Mouse (Mus musculus) midbrain, embryonic 14.5 days (tissue): ENCODE data around the gene Msantd2. TPM values are rescaled to one million over a fixed set of nuclear protein-coding genes. Genes with fewer than 3 reads are reported as not detected.
A peak's percentile ranks its signal among the peaks of the same experiment; 100 is the strongest.

Experiments used
- ATAC-seq: fragments of 200-750 bp; cut with Nextera tagmentation; 2 replicates; pipeline ENCODE4 v1.8.0; 2017; ENCODE audit warnings: moderate number of reproducible peaks, moderate library complexity; ENCODE audit not compliant: low FRiP score, low TSS enrichment
- DNase-seq: peaks from one replicate; pipeline ENCODE4 v3.0.0-alpha.2; 2015
- H3K27ac ChIP-seq: fragments of 300-500 bp; sonication (generic); replicated peaks from 2 replicates; pipeline ENCODE4 v1.5.1; 2014; ENCODE audit warnings: mild to moderate bottlenecking, low read depth, low read length, moderate library complexity
- H3K27me3 ChIP-seq: fragments of 300-500 bp; sonication (generic); 2 replicates; pipeline ENCODE4 v1.6.1; 2014; ENCODE audit warnings: low read length, control low read depth, mixed read lengths; ENCODE audit not compliant: control insufficient read depth, insufficient read depth
- H3K36me3 ChIP-seq: fragments of 300-500 bp; sonication (generic); 2 replicates; pipeline ENCODE4 v1.6.1; 2014; ENCODE audit warnings: low read length, control low read depth; ENCODE audit not compliant: control insufficient read depth, insufficient read depth
- H3K4me1 ChIP-seq: fragments of 300-500 bp; sonication (generic); 2 replicates; pipeline ENCODE4 v1.6.1; 2014; ENCODE audit warnings: mild to moderate bottlenecking, antibody characterized with exemption, low read length, control low read depth; ENCODE audit not compliant: control insufficient read depth, insufficient read depth
- H3K4me2 ChIP-seq: fragments of 300-500 bp; sonication (generic); 2 replicates; pipeline ENCODE4 v1.6.1; 2014; ENCODE audit warnings: mild to moderate bottlenecking, low read length, moderate library complexity
- H3K4me3 ChIP-seq: fragments of 300-500 bp; sonication (generic); replicated peaks from 2 replicates; pipeline ENCODE4 v1.5.1; 2014; ENCODE audit warnings: low read depth, low read length
- H3K9ac ChIP-seq: fragments of 300-500 bp; sonication (generic); replicated peaks from 2 replicates; pipeline ENCODE4 v1.6.1; 2014; ENCODE audit warnings: mild to moderate bottlenecking, low read length, moderate library complexity
- H3K9me3 ChIP-seq: fragments of 300-500 bp; sonication (generic); 2 replicates; pipeline ENCODE4 v1.6.1; 2016; ENCODE audit warnings: low read length, control low read depth, mixed read lengths; ENCODE audit not compliant: control insufficient read depth
- WGBS: fragments of 180-500 bp; shearing (Covaris S2); extraction: QIAGEN DNeasy Blood & Tissue Kit; methylation state at CpG from one replicate; pipeline ENCODE4 v1.1.7; 2014; 5-methylcytosine and 5-hydroxymethylcytosine counted together
- polyA plus RNA-seq: library from polyadenylated mRNA; unstranded; fragments of >200 nt; fragmentation: Nextera tagmentation; extraction: Ambion mirVana; gene quantifications from 2 replicates; pipeline ENCODE4 v1.2.1, GENCODE M21; 2014

Gene Msantd2
- polyA plus RNA-seq, 1 experiment from 2014 or later: 32.5 TPM

DNA sequence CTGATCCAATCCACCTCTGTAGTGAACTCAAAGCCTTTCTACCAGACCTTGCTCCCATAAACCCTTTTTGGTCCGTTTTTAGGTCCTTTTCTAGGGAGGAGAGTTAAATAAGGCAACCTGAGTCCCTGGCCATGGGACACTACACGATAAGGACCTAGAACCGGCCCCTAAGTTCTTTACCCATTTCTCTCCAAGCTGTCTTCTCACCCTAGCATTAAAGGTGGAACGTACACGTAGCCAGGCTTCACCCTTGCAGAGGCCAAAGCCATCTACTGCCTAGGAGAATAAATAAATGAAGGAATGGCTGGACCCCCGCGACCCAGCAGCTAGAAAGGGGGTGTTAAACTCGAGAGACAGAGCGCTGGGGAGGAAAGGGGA lies 29.5 kb upstream of the Msantd2 start:
- peaks cover 44% of the 10 kb centered on the region for H3K4me1 ChIP-seq
- peak overlapping the region; percentile 88 for H3K27ac ChIP-seq
- under 1% methylated on average over 9 of the region's 9 CpGs for WGBS
- H3K9me3 ChIP-seq: no peaks in the 10 kb centered on the region
- H3K4me3 ChIP-seq: peak overlapping the region; percentile 59
- peaks cover 65% of the 10 kb centered on the region for H3K27me3 ChIP-seq
- DNase-seq (no peak), ATAC-seq (no peak)
- peak overlapping the region; percentile 96 for H3K4me2 ChIP-seq
- no peaks in the 10 kb centered on the region for H3K36me3 ChIP-seq
- peak overlapping the region; percentile 79 for H3K9ac ChIP-seq

DNA sequence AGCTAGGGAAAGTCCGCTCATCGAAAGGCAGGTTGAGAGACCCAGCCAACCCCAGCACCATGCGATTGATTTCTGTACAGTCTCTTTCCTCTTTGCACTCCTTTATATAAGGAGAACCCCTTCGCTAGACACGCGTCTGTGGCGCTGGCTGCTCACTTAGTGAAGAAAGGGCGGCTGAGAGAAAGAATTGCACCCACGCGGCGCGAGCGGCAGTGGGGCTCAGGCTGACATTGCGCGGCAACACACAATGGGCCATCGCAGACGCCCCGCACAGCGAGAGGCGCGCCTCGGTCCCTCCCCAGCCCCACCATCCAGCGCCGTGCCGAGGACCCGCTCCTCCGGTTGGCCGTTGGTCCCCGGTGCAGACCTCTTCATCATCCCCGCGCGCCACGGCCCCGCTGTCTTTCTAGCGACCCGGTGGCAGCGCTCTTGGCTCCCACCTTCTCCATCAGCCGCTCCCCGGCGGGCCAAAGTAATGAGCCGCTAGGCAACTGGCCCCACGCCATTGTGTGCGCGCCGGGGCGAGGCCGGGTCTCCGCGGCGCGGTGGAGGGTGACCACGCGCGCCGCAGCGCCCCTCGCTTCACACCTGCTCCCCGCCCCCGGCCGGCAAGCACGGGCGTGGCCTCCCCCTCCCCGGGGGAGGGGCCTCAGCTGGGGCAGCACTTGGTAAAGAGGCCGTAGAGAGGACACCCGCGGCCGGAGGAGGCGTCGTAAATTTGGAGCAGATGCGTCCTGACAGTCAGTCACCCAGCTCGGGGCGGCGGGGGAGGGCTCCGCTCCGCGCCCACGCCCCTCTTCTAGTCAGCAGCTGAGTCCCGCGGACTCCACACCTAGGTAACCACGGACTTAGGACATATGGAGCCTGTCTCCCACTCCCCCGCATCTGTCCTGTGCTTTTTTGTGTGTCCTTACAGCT lies 28.8 kb upstream of the Msantd2 start:
- Histone ChIP-seq H3K4me2 (peak overlapping the region; percentile 96), H3K27ac (peak overlapping the region; percentile 88), H3K9ac (peak overlapping the region; percentile 79), H3K4me1 (peaks cover 37% of the 10 kb centered on the region), H3K9me3 (no peaks in the 10 kb centered on the region), H3K4me3 (peak overlapping the region; percentile 59), H3K36me3 (no peaks in the 10 kb centered on the region), H3K27me3 (peaks cover 63% of the 10 kb centered on the region)
- WGBS: under 1% methylated on average over 81 of the region's 81 CpGs
- DNase-seq: peak; percentile 79
- peak; percentile 55 for ATAC-seq

DNA sequence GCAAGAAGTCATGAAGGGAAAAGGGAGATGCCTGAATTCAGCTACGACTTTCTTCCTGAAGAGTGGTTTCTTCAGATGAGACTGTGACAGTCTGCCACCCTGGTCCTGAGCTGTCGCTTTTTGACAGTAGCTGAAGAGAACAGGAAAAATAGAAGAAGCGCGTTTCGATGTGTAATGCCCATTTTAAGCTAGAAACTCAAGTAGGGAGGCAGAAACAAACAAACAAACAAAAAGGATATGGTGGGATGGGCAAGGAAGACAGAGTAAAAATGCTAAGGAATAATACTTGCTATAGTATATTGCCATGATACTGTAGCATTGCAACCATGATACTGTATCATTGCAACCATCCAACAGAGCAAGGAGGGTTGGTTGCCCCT lies 28.2 kb upstream of the Msantd2 start:
- DNase-seq: no peak
- 6% methylated on average over 5 of the region's 5 CpGs for WGBS
- peak overlapping the region; percentile 96 for H3K4me2 ChIP-seq
- H3K27ac ChIP-seq: peak overlapping the region; percentile 88; the same call in 1 of the 2 replicates
- H3K9me3 ChIP-seq: no peaks in the 10 kb centered on the region
- H3K27me3 ChIP-seq: peaks cover 58% of the 10 kb centered on the region
- peak overlapping the region; percentile 59 for H3K4me3 ChIP-seq
- peak overlapping the region; percentile 79 for H3K9ac ChIP-seq
- no peak for ATAC-seq
- H3K36me3 ChIP-seq: no peaks in the 10 kb centered on the region
- peaks cover 32% of the 10 kb centered on the region for H3K4me1 ChIP-seq

DNA sequence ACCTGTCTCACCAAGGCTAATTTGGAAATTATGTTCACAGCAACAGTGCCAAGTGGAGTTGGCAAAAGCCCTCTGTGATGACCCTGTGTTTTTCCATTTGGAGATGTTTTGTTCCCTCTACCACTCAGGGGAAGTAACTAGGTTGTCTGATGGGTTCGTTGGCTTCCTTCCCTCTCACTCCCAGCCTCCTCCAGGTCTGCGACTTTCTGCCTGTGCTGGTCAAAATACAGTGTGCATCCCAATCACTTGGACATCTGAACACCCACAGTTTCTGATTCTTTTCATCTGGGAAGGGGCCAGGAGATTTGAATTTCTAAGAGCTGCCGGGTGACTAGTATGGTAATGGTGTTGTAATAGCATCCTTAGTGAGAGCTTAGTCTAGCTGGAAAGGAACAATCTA lies 27.5 kb upstream of the Msantd2 start:
- no peak overlapping the region for H3K4me2 ChIP-seq
- peaks cover 28% of the 10 kb centered on the region for H3K4me1 ChIP-seq
- no peaks in the 10 kb centered on the region for H3K36me3 ChIP-seq
- H3K27ac ChIP-seq: no peak overlapping the region
- no peak for ATAC-seq
- DNase-seq: no peak
- H3K27me3 ChIP-seq: peaks cover 54% of the 10 kb centered on the region
- H3K9me3 ChIP-seq: no peaks in the 10 kb centered on the region
- 7% methylated on average over 3 of the region's 3 CpGs for WGBS
- no peak overlapping the region for H3K4me3 ChIP-seq
- H3K9ac ChIP-seq: no peak overlapping the region

DNA sequence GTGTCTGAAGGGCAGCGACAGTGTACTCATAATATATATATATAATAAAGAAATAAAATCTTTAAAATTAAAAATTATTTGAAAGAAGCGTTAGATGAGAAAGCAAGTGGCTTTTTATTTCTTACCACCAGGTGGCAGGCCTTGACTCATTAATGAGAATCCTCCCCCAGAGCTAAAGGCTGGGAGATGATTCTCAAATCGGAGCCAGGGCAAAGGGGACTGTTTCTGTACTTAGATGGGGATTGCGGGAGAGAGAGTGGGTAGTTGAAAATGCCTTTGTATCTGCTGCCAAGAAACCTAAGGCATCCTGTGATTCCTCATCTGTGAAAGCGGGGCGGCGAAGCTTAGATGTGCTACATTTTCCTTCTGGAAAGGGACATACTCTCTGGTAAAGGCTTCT lies 26.4 kb upstream of the Msantd2 start:
- H3K9ac ChIP-seq: no peak overlapping the region
- no peak overlapping the region for H3K4me3 ChIP-seq
- 11% methylated on average over 7 of the region's 7 CpGs for WGBS
- no peaks in the 10 kb centered on the region for H3K9me3 ChIP-seq
- peaks cover 44% of the 10 kb centered on the region for H3K27me3 ChIP-seq
- H3K36me3 ChIP-seq: no peaks in the 10 kb centered on the region
- H3K4me1 ChIP-seq: peaks cover 17% of the 10 kb centered on the region
- ATAC-seq (no peak), DNase-seq (peak; percentile 87)
- no peak overlapping the region for H3K27ac ChIP-seq
- 0 out of 2 replicates have a peak overlapping the region, but pooled peaks have one; percentile 15 for H3K4me2 ChIP-seq

DNA sequence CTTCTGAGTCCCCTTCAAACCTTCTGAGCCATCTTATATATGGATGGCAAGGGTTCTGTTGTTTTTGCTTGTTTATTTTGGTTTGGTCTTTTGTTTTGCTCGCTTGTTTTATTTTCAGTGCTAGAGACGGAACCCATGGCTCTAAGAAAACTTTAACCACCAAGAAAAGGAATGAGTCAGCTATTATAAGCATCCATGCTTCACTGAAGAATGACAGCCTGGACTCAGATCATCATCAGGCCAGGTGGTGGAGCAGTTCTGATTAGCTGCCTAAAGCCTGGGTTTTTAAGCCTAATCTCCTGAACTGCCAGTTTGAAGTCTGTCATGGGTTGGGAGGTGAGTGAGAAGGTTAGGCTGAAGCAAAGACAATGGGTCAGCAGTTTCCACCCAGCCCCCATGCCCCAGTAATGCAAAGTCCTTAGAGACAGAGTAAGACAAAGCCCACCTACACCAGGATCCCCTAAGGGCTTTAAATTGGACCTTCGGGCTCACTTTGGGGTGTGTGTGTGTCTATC lies 15.5 kb upstream of the Msantd2 start:
- Histone ChIP-seq H3K36me3 (no peaks in the 10 kb centered on the region), H3K27ac (no peak overlapping the region), H3K9me3 (no peaks in the 10 kb centered on the region), H3K4me1 (no peaks in the 10 kb centered on the region), H3K4me3 (no peak overlapping the region), H3K4me2 (no peak overlapping the region), H3K27me3 (no peaks in the 10 kb centered on the region), H3K9ac (no peak overlapping the region)
- DNase-seq: no peak
- no peak for ATAC-seq
- 72% methylated on average over 3 of the region's 3 CpGs for WGBS

DNA sequence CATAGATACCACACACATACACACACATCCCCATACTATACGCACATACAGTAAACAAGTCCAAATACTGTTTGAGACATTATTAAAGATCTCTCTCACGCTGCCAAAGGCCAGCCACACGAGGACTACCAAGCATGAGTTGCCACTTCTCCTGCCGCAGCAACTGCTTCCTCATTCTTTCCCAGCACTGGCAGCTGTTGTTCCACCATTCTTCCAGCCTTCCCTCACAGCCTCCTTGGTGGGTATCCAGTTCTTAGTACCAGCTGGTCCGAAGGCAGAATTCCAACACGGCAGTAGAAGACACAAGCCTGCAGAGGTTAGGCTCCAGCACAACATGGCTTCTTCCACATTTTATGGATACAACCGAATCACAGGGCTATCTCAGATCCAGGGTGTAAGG lies 14.2 kb upstream of the Msantd2 start:
- Histone ChIP-seq H3K4me3 (no peak overlapping the region), H3K4me2 (no peak overlapping the region), H3K4me1 (no peaks in the 10 kb centered on the region), H3K9me3 (no peaks in the 10 kb centered on the region), H3K36me3 (no peaks in the 10 kb centered on the region), H3K9ac (no peak overlapping the region), H3K27me3 (no peaks in the 10 kb centered on the region), H3K27ac (no peak overlapping the region)
- no peak for DNase-seq
- ATAC-seq: no peak
- WGBS: 91% methylated on average over 7 of the region's 7 CpGs

DNA sequence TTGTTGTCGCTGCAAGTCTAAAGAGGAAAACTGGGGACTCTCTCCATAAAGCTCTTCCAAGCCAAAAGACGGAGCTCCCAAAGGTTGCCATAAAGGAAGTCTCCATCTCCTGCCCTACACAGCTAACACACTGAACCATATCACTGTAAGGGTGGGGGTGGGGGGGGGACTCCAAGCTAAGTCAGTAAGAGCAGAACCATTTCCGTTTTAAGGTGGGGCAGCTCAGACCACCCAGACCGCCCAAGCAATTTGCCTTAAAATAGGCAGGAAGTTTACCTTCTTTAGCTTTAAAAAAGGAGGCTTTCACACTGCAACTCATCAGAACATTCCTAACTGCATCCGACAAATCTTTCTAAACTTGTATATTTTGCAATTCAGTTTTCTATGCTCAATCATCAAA lies 4.0 kb upstream of the Msantd2 start:
- Histone ChIP-seq H3K9me3 (no peaks in the 10 kb centered on the region), H3K36me3 (no peaks in the 10 kb centered on the region), H3K4me3 (no peak overlapping the region), H3K4me2 (no peak overlapping the region), H3K27me3 (no peaks in the 10 kb centered on the region), H3K27ac (no peak overlapping the region), H3K4me1 (peaks cover 6% of the 10 kb centered on the region; the same call in 1 of the 2 replicates), H3K9ac (no peak overlapping the region)
- ATAC-seq (no peak), DNase-seq (no peak)
- 79% methylated on average over 5 of the region's 5 CpGs for WGBS

DNA sequence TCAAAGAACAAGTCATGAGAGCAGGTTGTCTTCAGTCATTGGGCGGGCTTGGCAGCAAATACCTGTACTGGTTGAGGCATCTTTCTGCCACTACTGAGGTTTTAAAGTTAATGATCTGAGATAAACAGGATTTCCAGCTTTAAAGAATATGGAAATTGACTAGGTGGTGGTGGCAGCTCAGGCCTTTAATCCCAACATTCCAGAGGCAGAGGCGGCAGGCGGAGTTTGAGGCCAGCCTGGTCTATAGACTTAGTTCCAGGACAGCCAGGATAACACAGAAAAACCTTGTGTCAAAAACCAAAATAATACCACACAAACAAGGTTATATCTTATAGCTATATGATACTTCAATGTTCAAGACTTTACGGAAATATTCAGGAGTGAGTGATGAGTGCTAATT lies 1.1 kb upstream of the Msantd2 start:
- Histone ChIP-seq H3K9ac (peak overlapping the region; percentile 89; the same call in 1 of the 2 replicates), H3K9me3 (no peaks in the 10 kb centered on the region), H3K27ac (peak overlapping the region; percentile 99; the same call in 1 of the 2 replicates), H3K4me2 (peak overlapping the region; percentile 94), H3K36me3 (no peaks in the 10 kb centered on the region), H3K27me3 (no peaks in the 10 kb centered on the region), H3K4me1 (peaks cover 22% of the 10 kb centered on the region), H3K4me3 (peak overlapping the region; percentile 94)
- DNase-seq (no peak), ATAC-seq (no peak)
- WGBS: 29% methylated on average over 4 of the region's 4 CpGs
